Mouse (Mus musculus) right cerebral cortex, postnatal 14 days (tissue): Measurements from ENCODE around the gene Sipa1l1.

Source experiments
- DNase-seq: peaks from one replicate; pipeline ENCODE4 v3.0.0; 2022

Gene Sipa1l1

GRCm38 (mm10) chr12:82340196-82340918 lies 171.2 kb downstream of the Sipa1l1 start:
- no peak for DNase-seq

- no peak for DNase-seq
These were observed 172.1 kb downstream of the Sipa1l1 start for GRCm38 (mm10) chr12:82341181-82341580.

GRCm38 (mm10) chr12:82341696-82342095 lies 172.6 kb downstream of the Sipa1l1 start:
- no peak for DNase-seq

GRCm38 (mm10) chr12:82350082-82350481 lies 181.0 kb downstream of the Sipa1l1 start:
- DNase-seq: no peak

GRCm38 (mm10) chr12:82350891-82351290 lies 181.8 kb downstream of the Sipa1l1 start:
- no peak for DNase-seq

- no peak for DNase-seq
These were observed 184.5 kb downstream of the Sipa1l1 start for GRCm38 (mm10) chr12:82353660-82354059.

- DNase-seq: no peak
These were observed 186.5 kb downstream of the Sipa1l1 start for GRCm38 (mm10) chr12:82355419-82356149.

GRCm38 (mm10) chr12:82356476-82356875 lies 187.4 kb downstream of the Sipa1l1 start:
- DNase-seq: no peak

GRCm38 (mm10) chr12:82357431-82357830 lies 188.3 kb downstream of the Sipa1l1 start:
- no peak for DNase-seq

- no peak for DNase-seq
These were observed 193.7 kb downstream of the Sipa1l1 start for GRCm38 (mm10) chr12:82362796-82363195.

- DNase-seq: no peak
These were observed 195.1 kb downstream of the Sipa1l1 start for GRCm38 (mm10) chr12:82364186-82364585.

- DNase-seq: no peak
These were observed 196.3 kb downstream of the Sipa1l1 start for GRCm38 (mm10) chr12:82365276-82365875.

- DNase-seq: no peak
These were observed 197.6 kb downstream of the Sipa1l1 start for GRCm38 (mm10) chr12:82366754-82367153.

- DNase-seq: no peak
These were observed 198.2 kb downstream of the Sipa1l1 start for GRCm38 (mm10) chr12:82367345-82367744.

- DNase-seq: no peak
These were observed 198.9 kb downstream of the Sipa1l1 start for GRCm38 (mm10) chr12:82367986-82368385.

GRCm38 (mm10) chr12:82369402-82370160 lies 200.5 kb downstream of the Sipa1l1 start:
- DNase-seq: no peak

GRCm38 (mm10) chr12:82371266-82371665 lies 202.1 kb downstream of the Sipa1l1 start:
- no peak for DNase-seq

GRCm38 (mm10) chr12:82374020-82374419 lies 204.9 kb downstream of the Sipa1l1 start:
- DNase-seq: no peak

- DNase-seq: no peak
These were observed 213.8 kb downstream of the Sipa1l1 start for GRCm38 (mm10) chr12:82382932-82383331.

GRCm38 (mm10) chr12:82384719-82385118 lies 215.6 kb downstream of the Sipa1l1 start:
- no peak for DNase-seq

- no peak for DNase-seq
These were observed 217.9 kb downstream of the Sipa1l1 start for GRCm38 (mm10) chr12:82387042-82387441.

- no peak for DNase-seq
These were observed 218.5 kb downstream of the Sipa1l1 start for GRCm38 (mm10) chr12:82387647-82388046.

- DNase-seq: no peak
These were observed 219.0 kb downstream of the Sipa1l1 start for GRCm38 (mm10) chr12:82388144-82388543.
